Mouse (Mus musculus): ENCODE data around the gene Rtkn2. TPM values are rescaled to one million over a fixed set of nuclear protein-coding genes. Genes with fewer than 3 reads are reported as not detected.

The Rtkn2 gene
- polyA plus RNA-seq, 1 experiment from 2014 or later = 8.1 TPM

DNA sequence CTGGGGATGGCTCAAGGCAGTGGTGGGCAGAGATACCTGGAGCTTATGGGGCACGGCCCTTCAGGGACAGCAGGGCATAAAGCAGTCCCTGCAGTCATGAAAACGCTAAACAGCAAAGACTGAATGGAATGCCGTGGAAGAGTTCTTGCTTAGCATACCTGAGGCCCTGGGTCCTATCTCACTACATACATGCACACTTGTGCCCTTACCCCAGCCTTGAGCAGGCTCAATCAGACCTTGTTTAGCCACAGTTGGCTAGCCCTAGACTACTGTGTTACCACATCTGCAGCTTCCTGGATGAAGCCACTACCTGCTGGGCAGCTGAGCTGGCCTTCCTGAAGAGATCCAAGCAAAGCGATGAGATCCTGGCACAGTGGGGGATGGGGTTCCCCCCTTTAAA is 93.3 kb downstream of the Rtkn2 start:
- no peaks in the 10 kb centered on the region for H3K36me3 ChIP-seq (ENCODE audit: control insufficient read depth, insufficient read depth)
- H3K27me3 ChIP-seq (replicated peaks; ENCODE audit: control insufficient read depth, insufficient read depth, low read length) = no peaks in the 10 kb centered on the region
- H3K4me2 ChIP-seq (ENCODE audit: low read length) = no peak overlapping the region
- no peaks in the 10 kb centered on the region for H3K4me1 ChIP-seq (replicated peaks; ENCODE audit: control insufficient read depth, insufficient read depth, low read length)
- no peak overlapping the region for H3K4me3 ChIP-seq (replicated peaks; ENCODE audit: low read length)
- no peak for ATAC-seq
- WGBS = 90% methylated on average over 4 of the region's 4 CpGs
- H3K27ac ChIP-seq (ENCODE audit: low read length) = no peak overlapping the region
- H3K9me3 ChIP-seq (ENCODE audit: control insufficient read depth, low read length) = no peaks in the 10 kb centered on the region
- no peak overlapping the region for H3K9ac ChIP-seq (replicated peaks; ENCODE audit: low read depth, low read length)

DNA sequence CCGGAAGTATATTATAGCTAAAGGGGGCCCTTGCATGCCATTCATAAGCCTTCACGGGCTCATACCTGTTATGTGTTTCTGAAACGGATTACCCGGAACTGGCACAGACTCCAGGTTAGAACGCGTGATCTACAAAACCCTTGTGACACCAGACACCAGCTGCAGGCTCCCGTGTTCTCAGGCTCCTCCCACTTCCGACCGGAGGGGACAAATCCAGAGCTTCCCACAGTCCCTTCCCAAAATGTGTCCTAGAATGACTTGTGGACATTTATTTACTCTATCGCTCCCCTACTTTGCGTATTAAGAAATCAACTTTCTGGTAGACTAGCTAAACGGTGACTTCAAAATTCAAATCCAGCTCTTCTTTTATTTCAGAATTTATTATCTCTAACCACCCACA is 94.9 kb downstream of the Rtkn2 start:
- no peak overlapping the region for H3K4me2 ChIP-seq (ENCODE audit: low read length)
- H3K4me1 ChIP-seq (replicated peaks; ENCODE audit: control insufficient read depth, insufficient read depth, low read length) = no peaks in the 10 kb centered on the region
- 93% methylated on average over 12 of the region's 12 CpGs for WGBS
- no peaks in the 10 kb centered on the region for H3K36me3 ChIP-seq (ENCODE audit: control insufficient read depth, insufficient read depth)
- H3K9me3 ChIP-seq (ENCODE audit: control insufficient read depth, low read length) = no peaks in the 10 kb centered on the region
- no peak for ATAC-seq
- H3K4me3 ChIP-seq (replicated peaks; ENCODE audit: low read length) = no peak overlapping the region
- no peaks in the 10 kb centered on the region for H3K27me3 ChIP-seq (replicated peaks; ENCODE audit: control insufficient read depth, insufficient read depth, low read length)
- no peak overlapping the region for H3K9ac ChIP-seq (replicated peaks; ENCODE audit: low read depth, low read length)
- H3K27ac ChIP-seq (ENCODE audit: low read length) = no peak overlapping the region

DNA sequence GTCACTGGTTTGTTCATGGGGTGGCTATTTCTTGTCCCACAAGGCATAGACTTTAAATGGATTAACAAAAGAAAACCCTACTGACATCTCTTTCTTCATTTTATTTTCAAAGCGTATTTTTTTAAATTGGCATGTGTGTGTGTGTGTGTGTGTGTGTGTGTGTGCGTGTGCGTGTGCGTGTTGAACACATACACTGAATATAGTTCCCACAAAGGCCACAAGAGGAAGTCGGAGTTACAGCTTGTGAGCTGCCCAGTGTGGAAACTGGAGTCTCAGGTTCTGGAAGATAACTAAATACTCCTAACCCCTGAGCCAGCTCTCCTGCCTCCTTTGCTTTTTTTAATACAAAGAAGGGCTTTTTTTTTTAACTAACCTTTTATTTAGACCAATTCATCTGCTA is 95.8 kb downstream of the Rtkn2 start:
- no peaks in the 10 kb centered on the region for H3K27me3 ChIP-seq (replicated peaks; ENCODE audit: control insufficient read depth, insufficient read depth, low read length)
- H3K4me1 ChIP-seq (replicated peaks; ENCODE audit: control insufficient read depth, insufficient read depth, low read length) = no peaks in the 10 kb centered on the region
- ATAC-seq = no peak
- H3K36me3 ChIP-seq (ENCODE audit: control insufficient read depth, insufficient read depth) = no peaks in the 10 kb centered on the region
- 90% methylated on average over 5 of the region's 5 CpGs for WGBS
- no peak overlapping the region for H3K4me2 ChIP-seq (ENCODE audit: low read length)
- no peak overlapping the region for H3K9ac ChIP-seq (replicated peaks; ENCODE audit: low read depth, low read length)
- no peak overlapping the region for H3K4me3 ChIP-seq (replicated peaks; ENCODE audit: low read length)
- no peak overlapping the region for H3K27ac ChIP-seq (ENCODE audit: low read length)
- H3K9me3 ChIP-seq (ENCODE audit: control insufficient read depth, low read length) = no peaks in the 10 kb centered on the region

DNA sequence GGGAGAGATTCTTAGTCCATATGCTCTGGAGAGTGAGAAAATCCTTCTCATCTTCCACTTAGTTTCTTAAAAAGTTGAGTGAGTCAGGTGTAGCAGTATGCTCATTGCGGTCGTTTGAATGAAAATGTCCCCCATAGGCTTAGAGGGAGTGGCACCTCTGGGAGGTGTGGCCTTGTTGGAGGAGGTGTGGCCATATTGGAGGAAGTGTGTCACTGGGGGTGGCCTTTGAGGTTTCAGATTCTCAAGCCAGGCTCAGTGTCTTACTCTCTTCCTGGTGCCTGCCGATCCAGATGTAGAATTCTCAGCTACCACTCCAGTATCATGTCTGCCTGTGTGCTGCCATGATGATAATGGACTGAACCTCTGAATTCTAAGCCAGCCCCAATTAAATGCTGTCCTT is 99.3 kb downstream of the Rtkn2 start:
- no peaks in the 10 kb centered on the region for H3K36me3 ChIP-seq (ENCODE audit: control insufficient read depth, insufficient read depth)
- H3K27ac ChIP-seq (ENCODE audit: low read length) = no peak overlapping the region
- WGBS = 94% methylated on average over 3 of the region's 3 CpGs
- no peak overlapping the region for H3K4me3 ChIP-seq (replicated peaks; ENCODE audit: low read length)
- no peaks in the 10 kb centered on the region for H3K9me3 ChIP-seq (ENCODE audit: control insufficient read depth, low read length)
- no peak for ATAC-seq
- H3K9ac ChIP-seq (replicated peaks; ENCODE audit: low read depth, low read length) = no peak overlapping the region
- no peak overlapping the region for H3K4me2 ChIP-seq (ENCODE audit: low read length)
- H3K4me1 ChIP-seq (replicated peaks; ENCODE audit: control insufficient read depth, insufficient read depth, low read length) = no peaks in the 10 kb centered on the region
- H3K27me3 ChIP-seq (replicated peaks; ENCODE audit: control insufficient read depth, insufficient read depth, low read length) = no peaks in the 10 kb centered on the region

DNA sequence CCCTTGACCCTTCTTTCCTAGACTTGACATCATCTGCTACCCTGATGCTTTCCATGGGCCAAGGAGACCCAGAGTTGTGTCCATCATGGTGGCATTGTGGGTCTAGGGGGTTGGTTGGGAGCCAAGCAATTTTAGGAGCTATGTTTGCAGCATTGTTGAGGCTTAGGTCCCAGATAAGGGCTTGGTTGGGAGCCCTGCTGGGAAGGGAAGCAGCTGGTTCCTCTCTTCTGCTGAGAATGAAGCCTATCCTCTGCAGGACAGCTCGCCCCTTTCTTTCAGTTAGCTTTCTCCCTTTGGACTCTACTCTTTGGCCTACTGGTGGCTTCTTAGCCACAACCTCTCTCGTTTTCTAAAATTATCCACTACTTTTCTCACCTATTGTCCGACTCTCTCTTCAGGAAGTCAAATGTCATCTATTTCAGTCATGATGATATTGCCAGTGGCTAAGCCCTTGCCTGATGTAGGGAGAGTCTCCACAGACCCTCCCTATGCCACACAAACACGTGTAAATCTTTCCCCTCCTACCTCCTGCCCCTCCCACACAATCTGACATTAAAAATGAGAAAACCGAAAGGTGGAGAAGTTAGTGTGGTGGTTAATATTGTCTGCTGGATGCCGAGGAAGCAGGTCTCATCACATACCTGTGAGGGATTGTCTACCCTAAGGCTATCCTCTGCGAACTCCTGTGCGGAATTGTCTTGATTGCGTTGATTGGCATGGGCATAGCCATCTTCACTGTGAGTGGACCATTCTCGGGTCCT is 100.7 kb downstream of the Rtkn2 start:
- no peak for ATAC-seq
- Histone ChIP-seq H3K36me3 (ENCODE audit: control insufficient read depth, insufficient read depth) (no peaks in the 10 kb centered on the region), H3K27ac (ENCODE audit: low read length) (no peak overlapping the region), H3K9ac (replicated peaks; ENCODE audit: low read depth, low read length) (no peak overlapping the region), H3K4me3 (replicated peaks; ENCODE audit: low read length) (no peak overlapping the region), H3K4me2 (ENCODE audit: low read length) (no peak overlapping the region), H3K9me3 (ENCODE audit: control insufficient read depth, low read length) (no peaks in the 10 kb centered on the region), H3K27me3 (replicated peaks; ENCODE audit: control insufficient read depth, insufficient read depth, low read length) (no peaks in the 10 kb centered on the region), H3K4me1 (replicated peaks; ENCODE audit: control insufficient read depth, insufficient read depth, low read length) (no peaks in the 10 kb centered on the region)
- 86% methylated on average over 10 of the region's 10 CpGs for WGBS

DNA sequence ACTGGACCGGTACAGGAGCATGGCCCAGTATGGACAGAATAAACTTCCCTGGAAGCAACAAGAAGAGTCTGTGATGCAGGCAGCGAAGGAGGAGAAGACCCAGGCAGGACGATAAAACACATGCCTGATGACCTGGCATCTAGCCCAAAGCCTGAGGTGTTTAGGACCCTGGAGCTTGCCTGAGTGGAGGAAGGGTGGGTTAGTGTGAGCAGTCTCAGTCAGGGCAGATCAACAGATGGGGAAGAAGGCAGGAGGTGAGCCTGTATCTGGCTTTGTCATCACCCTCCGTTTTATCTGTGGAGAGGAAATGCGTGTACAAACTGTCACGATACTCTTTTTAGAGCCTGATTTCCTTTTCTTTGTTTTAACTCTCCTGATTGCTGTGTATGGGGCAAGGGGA is 102.3 kb downstream of the Rtkn2 start:
- no peak overlapping the region for H3K4me2 ChIP-seq (ENCODE audit: low read length)
- H3K36me3 ChIP-seq (ENCODE audit: control insufficient read depth, insufficient read depth) = no peaks in the 10 kb centered on the region
- H3K27ac ChIP-seq (ENCODE audit: low read length) = no peak overlapping the region
- H3K4me1 ChIP-seq (replicated peaks; ENCODE audit: control insufficient read depth, insufficient read depth, low read length) = no peaks in the 10 kb centered on the region
- no peak for ATAC-seq
- no peaks in the 10 kb centered on the region for H3K27me3 ChIP-seq (replicated peaks; ENCODE audit: control insufficient read depth, insufficient read depth, low read length)
- no peak overlapping the region for H3K9ac ChIP-seq (replicated peaks; ENCODE audit: low read depth, low read length)
- WGBS = 74% methylated on average over 6 of the region's 6 CpGs
- H3K9me3 ChIP-seq (ENCODE audit: control insufficient read depth, low read length) = no peaks in the 10 kb centered on the region
- no peak overlapping the region for H3K4me3 ChIP-seq (replicated peaks; ENCODE audit: low read length)

DNA sequence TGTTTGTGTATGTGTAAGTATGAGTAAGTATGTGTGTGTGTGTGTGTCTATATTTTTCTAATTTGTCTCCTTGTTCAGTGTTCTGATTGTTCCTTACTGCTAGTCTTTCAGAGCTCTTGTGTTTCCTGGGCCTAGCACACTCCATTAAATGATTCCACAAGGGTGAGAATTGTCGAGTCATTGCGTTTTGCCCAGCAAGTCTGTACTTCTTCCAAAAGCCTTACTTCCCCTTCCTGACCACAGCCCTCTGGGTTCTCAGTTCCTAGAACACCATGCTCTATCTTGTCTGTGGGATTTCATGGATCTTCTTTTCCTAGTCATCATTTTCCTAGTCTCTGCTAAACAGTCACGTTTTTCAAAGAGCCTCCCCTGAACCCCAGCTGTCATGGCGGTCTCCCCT is 106.2 kb downstream of the Rtkn2 start:
- Histone ChIP-seq H3K9ac (replicated peaks; ENCODE audit: low read depth, low read length) (no peak overlapping the region), H3K27ac (ENCODE audit: low read length) (no peak overlapping the region), H3K4me2 (ENCODE audit: low read length) (no peak overlapping the region), H3K36me3 (ENCODE audit: control insufficient read depth, insufficient read depth) (no peaks in the 10 kb centered on the region), H3K4me1 (replicated peaks; ENCODE audit: control insufficient read depth, insufficient read depth, low read length) (no peaks in the 10 kb centered on the region), H3K9me3 (ENCODE audit: control insufficient read depth, low read length) (no peaks in the 10 kb centered on the region), H3K27me3 (replicated peaks; ENCODE audit: control insufficient read depth, insufficient read depth, low read length) (no peaks in the 10 kb centered on the region), H3K4me3 (replicated peaks; ENCODE audit: low read length) (no peak overlapping the region)
- WGBS = 77% methylated on average over 4 of the region's 4 CpGs
- ATAC-seq = no peak

DNA sequence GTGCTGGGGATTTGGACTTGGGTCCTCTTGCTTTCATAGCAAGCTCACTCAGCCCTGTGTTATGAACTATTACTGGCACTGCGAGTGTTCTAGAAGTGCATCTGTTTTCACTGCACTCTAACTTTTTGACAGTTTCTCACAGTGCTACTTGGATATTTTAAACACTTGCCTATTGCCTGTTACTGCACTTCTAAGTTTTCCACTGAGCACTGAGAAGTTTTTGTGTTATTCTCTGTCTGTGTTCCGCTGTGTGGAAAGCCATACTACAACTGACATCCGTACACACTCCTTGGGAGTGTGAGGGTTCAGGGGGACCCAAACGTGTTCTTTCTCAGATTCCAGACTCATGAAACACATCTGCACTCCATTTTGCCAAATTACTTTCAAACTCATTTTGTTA is 107.6 kb downstream of the Rtkn2 start:
- no peak overlapping the region for H3K4me3 ChIP-seq (replicated peaks; ENCODE audit: low read length)
- no peaks in the 10 kb centered on the region for H3K36me3 ChIP-seq (ENCODE audit: control insufficient read depth, insufficient read depth)
- H3K9me3 ChIP-seq (ENCODE audit: control insufficient read depth, low read length) = no peaks in the 10 kb centered on the region
- ATAC-seq = no peak
- no peaks in the 10 kb centered on the region for H3K27me3 ChIP-seq (replicated peaks; ENCODE audit: control insufficient read depth, insufficient read depth, low read length)
- H3K9ac ChIP-seq (replicated peaks; ENCODE audit: low read depth, low read length) = no peak overlapping the region
- no peak overlapping the region for H3K27ac ChIP-seq (ENCODE audit: low read length)
- H3K4me2 ChIP-seq (ENCODE audit: low read length) = no peak overlapping the region
- 82% methylated on average over 4 of the region's 4 CpGs for whole genome bisulfite sequencing
- H3K4me1 ChIP-seq (replicated peaks; ENCODE audit: control insufficient read depth, insufficient read depth, low read length) = no peaks in the 10 kb centered on the region

DNA sequence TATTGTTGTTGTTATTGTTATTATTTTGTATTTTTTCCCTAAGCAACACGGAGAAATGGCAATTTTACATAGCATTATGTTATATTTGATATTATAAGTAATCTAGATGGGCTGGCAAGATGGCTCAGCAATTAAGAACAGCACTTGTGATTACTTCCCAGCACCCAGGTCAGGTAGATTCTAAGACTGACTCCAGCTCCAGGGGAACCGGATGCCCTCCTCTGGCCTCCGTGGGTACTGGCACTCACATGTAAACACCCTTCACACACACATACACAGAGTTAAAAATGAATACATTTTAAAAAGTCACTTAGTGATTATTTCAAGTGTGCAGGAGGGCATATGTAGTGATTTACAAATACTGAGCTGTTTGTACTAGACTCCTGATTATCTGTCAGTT is 108.4 kb downstream of the Rtkn2 start:
- Histone ChIP-seq H3K9me3 (ENCODE audit: control insufficient read depth, low read length) (no peaks in the 10 kb centered on the region), H3K27me3 (replicated peaks; ENCODE audit: control insufficient read depth, insufficient read depth, low read length) (no peaks in the 10 kb centered on the region), H3K4me1 (replicated peaks; ENCODE audit: control insufficient read depth, insufficient read depth, low read length) (no peaks in the 10 kb centered on the region), H3K9ac (replicated peaks; ENCODE audit: low read depth, low read length) (no peak overlapping the region), H3K27ac (ENCODE audit: low read length) (no peak overlapping the region), H3K4me3 (replicated peaks; ENCODE audit: low read length) (no peak overlapping the region), H3K36me3 (ENCODE audit: control insufficient read depth, insufficient read depth) (no peaks in the 10 kb centered on the region), H3K4me2 (ENCODE audit: low read length) (no peak overlapping the region)
- WGBS = 77% methylated on average over 3 of the region's 3 CpGs
- no peak for ATAC-seq
